8 mouse cellular contexts compared by ENCODE assay signal in the genomic region with DNA sequence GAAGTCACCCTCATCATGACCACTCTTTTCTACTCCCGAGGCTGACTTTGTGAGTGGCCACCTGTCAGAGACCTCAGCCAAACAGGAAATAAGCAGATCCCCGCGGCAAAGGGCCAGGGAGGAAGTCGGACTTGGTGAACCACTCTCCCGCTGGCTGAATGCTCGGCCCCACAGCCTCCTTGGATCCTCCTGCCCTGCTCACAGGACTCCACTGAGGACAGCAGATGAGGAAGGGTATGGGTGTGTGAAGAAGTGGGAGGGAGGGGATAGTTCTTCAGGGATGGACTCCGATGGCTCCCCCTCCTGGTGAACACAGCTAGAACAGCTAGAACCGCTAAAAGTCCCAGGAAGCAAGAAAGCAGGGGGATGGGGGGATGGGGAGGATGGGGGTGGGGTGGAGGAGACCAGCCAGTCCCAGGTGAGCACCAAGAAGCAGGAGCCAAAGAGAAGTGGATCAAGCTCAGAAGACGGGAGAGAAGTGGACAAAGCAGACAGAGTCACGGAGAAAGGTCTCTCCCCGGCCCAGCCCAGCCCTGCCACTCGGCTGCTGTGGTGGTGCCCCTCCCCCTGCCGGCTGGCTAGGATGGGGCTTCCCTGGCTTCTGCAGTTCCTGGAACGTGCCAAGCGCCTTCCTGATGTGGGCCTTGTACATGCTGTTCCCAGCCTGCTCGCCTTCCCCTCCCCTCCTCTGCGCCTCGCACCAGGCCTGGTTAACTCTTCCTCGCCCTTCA. TPM values are rescaled to one million over a fixed set of nuclear protein-coding genes. Genes with fewer than 3 reads are reported as not detected.
DNase-seq lines count a peak whose midpoint lies in the region; ATAC-seq and TF ChIP-seq lines count a peak whose summit lies in the region.

No protein-coding gene starts in this region.

- no peak for TF ChIP-seq EP300 in ES-Bruce4 (IDR thresholded peaks at IDR 0.05; ENCODE audit: insufficient read depth, low read depth, low read length)
- no peak for TF ChIP-seq EP300 in liver, postnatal 0 days (IDR thresholded peaks at IDR 0.05; ENCODE audit: low read depth)

- ATAC-seq in forebrain, embryonic 12.5 days (ENCODE audit: low FRiP score): peak; percentile 85
- peak; percentile 95 for ATAC-seq in heart, embryonic 16.5 days (replicated peaks; ENCODE audit: extremely low read depth, insufficient read depth, low FRiP score)
- ATAC-seq in liver, postnatal 0 days: peak; percentile 84
- peak; percentile 81 for ATAC-seq in neural tube, embryonic 15.5 days (ENCODE audit: low FRiP score)

- DNase-seq in brain, adult 2 months (ENCODE audit: low read depth, low spot score): peak; percentile 66
- peak; percentile 86 for DNase-seq in kidney, postnatal 14 days
- DNase-seq in liver, postnatal 0 days: peak; percentile 66
- DNase-seq in urinary bladder, postnatal 25 days (ENCODE audit: low spot score): peak; percentile 35

- no peaks in the 10 kb centered on the region for H3K4me1 ChIP-seq in ES-Bruce4 (ENCODE audit: control insufficient read depth, insufficient read depth, low read length)
- peaks cover 16% of the 10 kb centered on the region for H3K4me1 ChIP-seq in forebrain, embryonic 12.5 days
- peaks cover 24% of the 10 kb centered on the region for H3K4me1 ChIP-seq in heart, embryonic 16.5 days (ENCODE audit: control insufficient read depth, insufficient read depth, low read length)
- peaks cover 16% of the 10 kb centered on the region for H3K4me1 ChIP-seq in liver, postnatal 0 days (ENCODE audit: insufficient read depth)
- peaks cover 16% of the 10 kb centered on the region for H3K4me1 ChIP-seq in neural tube, embryonic 15.5 days

- H3K9ac ChIP-seq in ES-Bruce4 (ENCODE audit: low read depth, poor library complexity, severe bottlenecking): no peak overlapping the region
- H3K9ac ChIP-seq in forebrain, embryonic 12.5 days: peak overlapping the region; percentile 25; the same call in 1 of the 2 replicates
- peak overlapping the region; percentile 68 for H3K9ac ChIP-seq in heart, embryonic 16.5 days (ENCODE audit: low read length)
- H3K9ac ChIP-seq in liver, postnatal 0 days (replicated peaks): no peak overlapping the region; the same call in 1 of the 2 replicates
- no peak overlapping the region for H3K9ac ChIP-seq in neural tube, embryonic 15.5 days (replicated peaks)

- H3K27me3 ChIP-seq in ES-Bruce4 (ENCODE audit: control insufficient read depth, insufficient read depth, low read length, poor library complexity, severe bottlenecking): no peaks in the 10 kb centered on the region
- H3K27me3 ChIP-seq in forebrain, embryonic 12.5 days: no peaks in the 10 kb centered on the region
- no peaks in the 10 kb centered on the region for H3K27me3 ChIP-seq in heart, embryonic 16.5 days (ENCODE audit: control insufficient read depth, insufficient read depth, low read length)
- H3K27me3 ChIP-seq in liver, postnatal 0 days (ENCODE audit: insufficient read depth, low read length): no peaks in the 10 kb centered on the region
- no peaks in the 10 kb centered on the region for H3K27me3 ChIP-seq in neural tube, embryonic 15.5 days (replicated peaks)

- peak overlapping the region; percentile 25; the same call in 1 of the 2 replicates for H3K4me2 ChIP-seq in forebrain, embryonic 12.5 days
- peak overlapping the region; percentile 54 for H3K4me2 ChIP-seq in heart, embryonic 16.5 days (ENCODE audit: low read depth, low read length)
- peak overlapping the region; percentile 42 for H3K4me2 ChIP-seq in liver, postnatal 0 days (ENCODE audit: low read depth, low read length)
- peak overlapping the region; percentile 11 for H3K4me2 ChIP-seq in neural tube, embryonic 15.5 days

- no peak overlapping the region for H3K27ac ChIP-seq in ES-Bruce4 (ENCODE audit: insufficient read depth, low read length)
- peak overlapping the region; percentile 65 for H3K27ac ChIP-seq in forebrain, embryonic 12.5 days
- H3K27ac ChIP-seq in heart, embryonic 16.5 days (ENCODE audit: low read length): peak overlapping the region; percentile 90
- H3K27ac ChIP-seq in liver, postnatal 0 days (ENCODE audit: low read depth): peak overlapping the region; percentile 61
- peak overlapping the region; percentile 58 for H3K27ac ChIP-seq in neural tube, embryonic 15.5 days (replicated peaks)

- no peaks in the 10 kb centered on the region for H3K9me3 ChIP-seq in ES-Bruce4 (replicated peaks; ENCODE audit: control insufficient read depth, insufficient read depth, low read length, poor library complexity, severe bottlenecking)
- H3K9me3 ChIP-seq in forebrain, embryonic 12.5 days: no peaks in the 10 kb centered on the region
- no peaks in the 10 kb centered on the region for H3K9me3 ChIP-seq in heart, embryonic 16.5 days (replicated peaks; ENCODE audit: control insufficient read depth, low read length)
- no peaks in the 10 kb centered on the region for H3K9me3 ChIP-seq in liver, postnatal 0 days (ENCODE audit: low read length)
- no peaks in the 10 kb centered on the region for H3K9me3 ChIP-seq in neural tube, embryonic 15.5 days (replicated peaks)

- TF ChIP-seq POLR2A in ES-Bruce4 (IDR thresholded peaks at IDR 0.05; ENCODE audit: insufficient read depth, low read length): no peak

- no peaks in the 10 kb centered on the region for H3K36me3 ChIP-seq in ES-Bruce4 (ENCODE audit: control insufficient read depth, insufficient read depth, low read length, poor library complexity, severe bottlenecking)
- peaks cover 37% of the 10 kb centered on the region for H3K36me3 ChIP-seq in forebrain, embryonic 12.5 days (replicated peaks)
- H3K36me3 ChIP-seq in heart, embryonic 16.5 days (ENCODE audit: control insufficient read depth, insufficient read depth): peaks cover 23% of the 10 kb centered on the region
- 0 out of 2 replicates have a peak, but pooled peaks cover 4% of the 10 kb centered on the region for H3K36me3 ChIP-seq in liver, postnatal 0 days (replicated peaks; ENCODE audit: insufficient read depth, low read length)
- H3K36me3 ChIP-seq in neural tube, embryonic 15.5 days: peaks cover 29% of the 10 kb centered on the region

- 22% methylated on average over 19 of the region's 19 CpGs for WGBS in forebrain, embryonic 12.5 days
- 12% methylated on average over 18 of the region's 19 CpGs for WGBS in heart, embryonic 16.5 days
- WGBS in liver, postnatal 0 days (ENCODE audit: insufficient replicate concordance): 21% methylated on average over 19 of the region's 19 CpGs
- 19% methylated on average over 19 of the region's 19 CpGs for WGBS in neural tube, embryonic 15.5 days

- no peak overlapping the region for H3K4me3 ChIP-seq in ES-Bruce4 (ENCODE audit: low read depth, low read length)
- H3K4me3 ChIP-seq in forebrain, embryonic 12.5 days (replicated peaks): peak overlapping the region; percentile 10
- peak overlapping the region; percentile 32 for H3K4me3 ChIP-seq in heart, embryonic 16.5 days (ENCODE audit: low read length)
- H3K4me3 ChIP-seq in liver, postnatal 0 days (ENCODE audit: low read depth, low read length): no peak overlapping the region
- no peak overlapping the region for H3K4me3 ChIP-seq in neural tube, embryonic 15.5 days (replicated peaks)

- TF ChIP-seq CTCF in ES-Bruce4 (IDR thresholded peaks at IDR 0.05; ENCODE audit: low read depth, low read length): peak; percentile 61
- TF ChIP-seq CTCF in liver, postnatal 0 days (IDR thresholded peaks at IDR 0.05; ENCODE audit: low read depth): peak; percentile 51

RNA-seq across cellular contexts. Expression of a gene that starts 57.9 kb away (rescaled TPM):
- polyA plus RNA-seq in ES-Bruce4 (2011; ENCODE audit: insufficient read depth, insufficient read length, low read depth, missing spikeins): 2.1 and 2.4 TPM in 2 replicates
- 1.7 and 2.1 TPM in 2 replicates for polyA plus RNA-seq in forebrain, embryonic 12.5 days (2016; fragmentation: Nextera tagmentation; extraction: Ambion mirVana)
- 3.7 and 3.9 TPM in 2 replicates for polyA plus RNA-seq in heart, embryonic 16.5 days (2015; fragmentation: Nextera tagmentation; extraction: Ambion mirVana)
- polyA plus RNA-seq in liver, postnatal 0 days (2015; fragmentation: Nextera tagmentation; extraction: Ambion mirVana): 0.86 and 1.2 TPM in 2 replicates
- 3.2 and 3.9 TPM in 2 replicates for polyA plus RNA-seq in neural tube, embryonic 15.5 days (2015; fragmentation: Nextera tagmentation; extraction: Ambion mirVana)

Comparison
In these comparisons a context has a peak if more than half of its experiments do, and no peak if none do; other contexts are left out.
1. H3K4me3 ChIP-seq: peak in forebrain, embryonic 12.5 days (single experiment) and heart, embryonic 16.5 days (single experiment); none in ES-Bruce4 (single experiment), liver, postnatal 0 days (single experiment) and neural tube, embryonic 15.5 days (single experiment).
2. H3K9ac ChIP-seq: peak in forebrain, embryonic 12.5 days (single experiment) and heart, embryonic 16.5 days (single experiment); none in ES-Bruce4 (single experiment), liver, postnatal 0 days (single experiment) and neural tube, embryonic 15.5 days (single experiment).
3. DNase-seq: peak in every context shown above with its lines; median percentile 86 in kidney, postnatal 14 days; 66 in brain, adult 2 months; 66 in liver, postnatal 0 days; 35 in urinary bladder, postnatal 25 days.
4. Peak in every context shown above with its lines, with median percentiles within 50 percentile points of each other: ATAC-seq and H3K4me2 ChIP-seq.